Mouse (Mus musculus) 416B (cell line): ENCODE measurements around the gene Mnx1.
"Not testable (repeated sequence)": the region's sequence is repeated elsewhere in the genome, so short reads cannot be mapped to it uniquely, and the experiment has no call there.

Source experiments
- DNase-seq: peaks from one replicate; pipeline ENCODE4 v3.0.0; 2011; ENCODE audit warnings: low read depth

Mnx1 gene

DNA sequence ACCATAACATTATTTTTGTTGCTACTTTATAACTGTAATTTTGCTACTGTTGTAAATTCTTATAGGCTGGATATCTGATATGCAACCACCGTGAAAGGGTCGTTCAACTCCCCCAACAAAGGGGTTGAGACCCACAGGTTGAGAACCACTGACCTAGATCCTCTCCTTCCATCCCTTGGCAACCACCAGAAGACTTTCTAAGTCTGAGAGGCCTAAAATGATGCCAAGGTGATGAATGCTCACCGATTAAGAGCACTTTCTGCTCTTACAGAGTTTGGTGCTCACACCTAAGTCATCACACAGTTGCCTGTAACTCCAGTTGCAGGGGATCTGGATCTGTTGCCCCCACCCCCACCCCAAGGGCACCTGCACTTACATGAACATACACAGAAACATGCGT, 8.8 kb downstream of the Mnx1 start:
- no peak for DNase-seq

DNA sequence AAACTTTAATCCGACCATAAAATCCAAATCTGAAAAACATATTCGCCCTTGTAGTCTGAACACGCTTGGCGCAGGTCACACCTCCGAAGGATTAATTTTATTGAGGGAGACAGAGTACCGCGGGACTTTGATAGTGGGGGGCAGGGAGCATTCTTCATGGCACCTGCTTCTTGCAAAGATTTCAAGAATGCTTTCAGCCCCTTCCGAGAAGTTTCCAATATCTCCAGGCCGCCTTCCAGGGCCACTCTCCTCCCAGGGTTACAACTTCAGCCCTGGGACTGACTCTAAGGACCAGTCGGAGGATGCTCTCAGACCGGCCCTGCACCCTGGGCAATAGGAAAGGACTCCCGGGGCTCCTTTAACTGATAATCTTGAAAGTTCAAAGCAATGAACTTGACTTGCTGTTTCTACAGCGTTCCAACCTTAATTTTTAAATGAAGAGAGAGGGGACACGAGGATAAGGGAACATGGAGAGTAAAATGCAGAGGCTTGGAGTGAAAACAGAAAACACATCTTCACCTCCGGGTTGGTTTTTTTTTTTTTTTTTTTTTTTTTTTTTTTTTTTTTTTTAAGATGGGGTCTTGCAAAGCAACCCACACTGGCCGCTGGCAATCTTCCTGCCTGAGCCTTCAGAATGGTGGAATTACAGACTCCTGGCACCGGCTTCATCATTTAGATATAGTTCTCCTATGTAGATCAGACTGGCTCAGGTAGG, 9.8 kb downstream of the Mnx1 start:
- DNase-seq, result no peak

GRCm38 (mm10) chr5:29467489-29468350, 10.6 kb downstream of the Mnx1 start:
- DNase-seq, result no peak

- no peak for DNase-seq
Measured at GRCm38 (mm10) chr5:29462943-29463686, 15.2 kb downstream of the Mnx1 start.

GRCm38 (mm10) chr5:29456895-29457656, 21.2 kb downstream of the Mnx1 start:
- no peak for DNase-seq

DNA sequence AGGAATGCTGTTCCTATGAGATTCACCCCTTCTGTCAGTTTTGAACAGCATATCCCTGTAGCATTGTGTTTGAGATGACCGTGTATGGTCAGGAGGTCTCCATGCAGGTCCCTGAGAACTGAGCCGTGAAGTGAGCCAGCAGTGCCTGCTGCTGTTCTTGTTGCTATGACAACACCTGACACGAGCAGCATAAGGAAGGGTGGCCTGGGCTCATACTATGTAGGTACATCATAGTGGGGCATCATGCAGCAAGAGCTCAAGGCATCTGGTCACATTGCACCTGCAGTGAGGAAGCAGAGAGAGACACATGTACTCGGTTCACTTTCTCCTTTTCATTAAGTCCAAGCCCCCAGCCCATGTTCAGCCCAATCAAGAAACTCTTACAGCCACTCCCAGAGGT, 25.9 kb downstream of the Mnx1 start:
- no peak for DNase-seq

DNA sequence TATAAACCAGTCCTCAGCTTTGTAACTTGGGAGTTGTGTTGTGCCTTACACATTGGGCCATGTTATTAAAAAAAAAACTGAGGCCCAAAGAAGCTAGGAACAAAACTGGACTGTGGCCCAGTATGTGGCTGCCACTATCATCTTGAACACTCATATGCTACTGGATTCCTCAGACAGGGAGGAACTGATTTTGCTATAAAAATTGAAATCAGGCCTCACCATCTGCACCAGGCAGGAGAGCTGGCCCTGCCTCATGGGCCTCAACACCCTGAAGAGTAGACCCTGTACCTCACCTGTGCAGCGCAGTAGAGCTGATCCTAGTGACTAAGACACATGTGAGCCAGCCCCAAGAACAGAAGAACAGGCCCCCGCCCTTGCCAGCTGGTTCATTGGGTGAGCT, 33.0 kb downstream of the Mnx1 start:
- DNase-seq, result no peak

- DNase-seq, result not testable (repeated sequence)
Measured at GRCm38 (mm10) chr5:29436728-29437127, 41.5 kb downstream of the Mnx1 start.

- peak; percentile 17 for DNase-seq
Measured at GRCm38 (mm10) chr5:29435491-29435890, 42.8 kb downstream of the Mnx1 start.

GRCm38 (mm10) chr5:29434872-29435358, 43.4 kb downstream of the Mnx1 start:
- no peak for DNase-seq

DNA sequence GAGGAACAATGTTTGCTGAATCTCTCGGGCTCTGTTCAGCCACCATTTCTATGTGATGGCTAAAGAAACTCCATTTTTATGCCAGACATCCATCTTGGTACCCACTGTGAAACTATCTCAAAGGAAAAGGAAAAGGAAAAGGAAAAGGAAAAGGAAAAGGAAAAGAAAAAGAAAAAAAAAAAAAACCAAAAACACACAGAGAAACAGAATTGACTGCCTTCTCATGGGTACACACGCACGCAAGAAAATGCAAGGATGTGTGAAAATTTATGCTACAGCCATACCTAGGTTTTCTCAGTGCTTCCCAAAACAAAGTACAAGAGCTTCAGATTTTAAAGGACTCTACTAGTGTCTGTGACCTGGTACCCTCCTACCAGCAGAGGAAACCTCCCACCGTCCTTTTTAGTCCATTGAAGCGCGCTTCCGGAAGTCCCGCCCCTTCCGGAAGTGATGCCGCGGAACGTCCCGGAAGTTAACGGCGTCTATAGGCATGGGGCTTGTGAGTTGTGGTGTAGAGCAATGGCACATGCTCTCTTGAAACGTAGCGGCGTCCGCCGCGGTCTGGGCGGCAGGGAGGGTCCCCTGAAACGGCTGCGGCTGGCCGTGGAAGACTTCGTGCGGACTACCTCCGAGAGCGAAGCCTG, 43.9 kb downstream of the Mnx1 start, which contains the start of gene Nom1:
Gene Nom1 (plus strand): TSS at position 437 of the 644 bp plus-strand sequence.
- peak; percentile 94 for DNase-seq

DNA sequence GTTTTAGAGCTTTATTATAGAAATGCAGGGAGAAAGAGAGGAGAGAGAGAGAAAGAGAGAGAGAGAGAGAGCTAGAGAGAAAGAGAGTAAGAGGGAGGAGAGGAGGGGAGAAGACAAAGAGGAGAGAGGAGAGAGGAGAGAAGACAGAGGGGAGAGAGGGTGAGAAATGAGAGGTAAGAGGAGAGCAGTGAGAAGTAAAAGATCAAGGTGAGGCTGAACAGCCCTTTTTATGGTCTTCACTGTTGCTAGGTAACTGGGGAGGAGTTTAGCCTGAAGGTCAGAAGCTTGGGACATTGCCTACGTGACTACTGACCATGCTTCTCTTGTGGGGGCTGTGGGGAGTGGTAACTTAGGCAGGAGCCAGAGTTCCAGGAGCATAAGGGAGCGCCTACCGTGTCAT, 54.9 kb downstream of the Mnx1 start:
- not testable (repeated sequence) for DNase-seq
